Mouse (Mus musculus): ENCODE data around the gene Scel. TPM values are rescaled to one million over a fixed set of nuclear protein-coding genes. Genes with fewer than 3 reads are reported as not detected.

Gene Scel
- polyA plus RNA-seq, 1 experiment from 2014 or later: 0.26 TPM

Small RNAs within 50 kb of the gene (microRNA-seq; reads per million reads assigned to microRNA genes)
- gene Gm22877: not detected

Other genes with a start within 250 kb of the Scel start
- gene Mycbp2, start 166.5 kb upstream of the Scel start, polyA plus RNA-seq (2016; fragmentation: Nextera tagmentation; extraction: Ambion mirVana): 34.4 and 37.1 TPM in 2 replicates
- gene Slain1, start 136.9 kb downstream of the Scel start, polyA plus RNA-seq (2016; fragmentation: Nextera tagmentation; extraction: Ambion mirVana): 22.9 and 28.2 TPM in 2 replicates